Mouse (Mus musculus) MEL (cell line): ENCODE data around the gene Ralgapb. TPM values are rescaled to one million over a fixed set of nuclear protein-coding genes. Genes with fewer than 3 reads are reported as not detected.

Experiments
- DNase-seq: peaks from one replicate; pipeline ENCODE4 v3.0.0; 2011; ENCODE audit warnings: low read depth, low spot score
- H3K27ac ChIP-seq: 2 replicates; pipeline ENCODE4 v1.5.1; 2012; ENCODE audit warnings: low read depth, mild to moderate bottlenecking, control low read depth, low read length, moderate library complexity; ENCODE audit not compliant: control insufficient read depth
- H3K27me3 ChIP-seq, 2 experiments: fragments of 150-350 bp in 1 of 2; sonication (generic) in 1 of 2; 2 replicates each; pipeline ENCODE4 v1.6.1; 2012; ENCODE audit warnings: low read length in 2 of 2, mild to moderate bottlenecking in 2 of 2, improper control_type of control experiment in 1 of 2, moderate library complexity in 1 of 2; ENCODE audit not compliant: insufficient read depth in 2 of 2, control insufficient read depth in 1 of 2
- H3K36me3 ChIP-seq, 2 experiments: 2 replicates each; pipeline ENCODE4 v1.6.1; 2012 to 2014; ENCODE audit warnings: low read length in 2 of 2, improper control_type of control experiment in 1 of 2, inconsistent platforms in 1 of 2, mild to moderate bottlenecking in 1 of 2; ENCODE audit not compliant: insufficient read depth in 2 of 2, control insufficient read depth in 1 of 2
- H3K4me1 ChIP-seq, 2 experiments: fragments of 150-350 bp in 1 of 2; sonication (generic) in 1 of 2; 2 replicates each; pipeline ENCODE4 v1.6.1; 2012; ENCODE audit warnings: low read length in 2 of 2, improper control_type of control experiment in 1 of 2, mild to moderate bottlenecking in 1 of 2; ENCODE audit not compliant: insufficient read depth in 2 of 2, control insufficient read depth in 1 of 2
- H3K4me3 ChIP-seq, 2 experiments: fragments of 150-350 bp in 1 of 2; sonication (generic) in 1 of 2; 2 replicates each; pipeline ENCODE4 v1.5.1; 2012; ENCODE audit warnings: low read depth in 2 of 2, low read length in 2 of 2, mild to moderate bottlenecking in 2 of 2, moderate library complexity in 2 of 2, control low read depth in 1 of 2, improper control_type of control experiment in 1 of 2; ENCODE audit not compliant: control insufficient read depth in 1 of 2, insufficient read depth in 1 of 2
- H3K79me2 ChIP-seq: 2 replicates; pipeline ENCODE4 v1.6.1; 2012; ENCODE audit warnings: mild to moderate bottlenecking, low read length, moderate library complexity; ENCODE audit not compliant: control insufficient read depth, poor library complexity, insufficient read depth
- H3K9ac ChIP-seq: 2 replicates; pipeline ENCODE4 v1.6.1; 2012; ENCODE audit warnings: low read depth, mild to moderate bottlenecking, control low read depth, low read length, moderate library complexity; ENCODE audit not compliant: control insufficient read depth, poor library complexity, severe bottlenecking
- H3K9me3 ChIP-seq: fragments of 150-350 bp; sonication (generic); replicated peaks from 2 replicates; pipeline ENCODE4 v1.6.1; 2012; ENCODE audit warnings: mild to moderate bottlenecking, low read length, improper control_type of control experiment, moderate library complexity; ENCODE audit not compliant: insufficient read depth
- E2F4 ChIP-seq: IDR thresholded peaks from 2 replicates; pipeline ENCODE4 v1.6.1; 2011; ENCODE audit warnings: low read depth, low read length, improper control_type of control experiment, borderline replicate concordance
- ELF1 ChIP-seq: IDR thresholded peaks from 2 replicates; pipeline ENCODE4 v1.6.1; 2014; ENCODE audit warnings: low read depth, mild to moderate bottlenecking, inconsistent platforms, low read length, improper control_type of control experiment, moderate library complexity
- ETS1 ChIP-seq: IDR thresholded peaks from 2 replicates; pipeline ENCODE4 v1.6.1; 2012; ENCODE audit warnings: low read depth, mild to moderate bottlenecking, inconsistent platforms, low read length, improper control_type of control experiment, moderate library complexity
- GABPA ChIP-seq: IDR thresholded peaks from 2 replicates; pipeline ENCODE4 v1.6.1; 2012; ENCODE audit warnings: low read depth, mild to moderate bottlenecking, inconsistent platforms, low read length, improper control_type of control experiment, moderate library complexity
- HCFC1 ChIP-seq: IDR thresholded peaks from 2 replicates; pipeline ENCODE4 v1.6.1; 2012; ENCODE audit warnings: low read depth, mild to moderate bottlenecking, inconsistent platforms, low read length, improper control_type of control experiment, moderate library complexity
- KAT2A ChIP-seq: conservative IDR thresholded peaks from 2 replicates; pipeline ENCODE4 v1.6.1; 2012; ENCODE audit warnings: low read depth, low read length, improper control_type of control experiment, inconsistent platforms
- MAFK ChIP-seq: IDR thresholded peaks from 2 replicates; pipeline ENCODE4 v1.6.1; 2011; ENCODE audit warnings: low read depth, mild to moderate bottlenecking, low read length, improper control_type of control experiment, borderline replicate concordance
- MAX ChIP-seq: IDR thresholded peaks from 2 replicates; pipeline ENCODE4 v1.6.1; 2011; ENCODE audit warnings: low read length, improper control_type of control experiment
- MYB ChIP-seq: IDR thresholded peaks from 2 replicates; pipeline ENCODE4 v1.6.1; 2011; ENCODE audit warnings: mild to moderate bottlenecking, low read depth, low read length, improper control_type of control experiment
- MYC ChIP-seq: IDR thresholded peaks from 2 replicates; pipeline ENCODE4 v1.6.1; 2011; ENCODE audit warnings: low read depth, mild to moderate bottlenecking, low read length, improper control_type of control experiment, moderate library complexity
- RAD21 ChIP-seq: IDR thresholded peaks from 2 replicates; pipeline ENCODE4 v1.6.1; 2011; ENCODE audit warnings: mild to moderate bottlenecking, low read depth, low read length, improper control_type of control experiment
- SIN3A ChIP-seq: IDR thresholded peaks from 2 replicates; pipeline ENCODE4 v1.6.1; 2012; ENCODE audit warnings: low read length, improper control_type of control experiment, inconsistent platforms
- SMC3 ChIP-seq: IDR thresholded peaks from 2 replicates; pipeline ENCODE4 v1.6.1; 2011; ENCODE audit warnings: low read depth, low read length, improper control_type of control experiment
- TBP ChIP-seq: IDR thresholded peaks from 2 replicates; pipeline ENCODE4 v1.8.0; 2011; ENCODE audit warnings: low read depth, low read length, improper control_type of control experiment
- ZC3H11A ChIP-seq: IDR thresholded peaks from 2 replicates; pipeline ENCODE4 v1.6.1; 2012; ENCODE audit warnings: low read depth, mild to moderate bottlenecking, inconsistent platforms, low read length, improper control_type of control experiment
- ZKSCAN1 ChIP-seq: IDR thresholded peaks from 2 replicates; pipeline ENCODE4 v1.6.1; 2012; ENCODE audit warnings: low read depth, mild to moderate bottlenecking, inconsistent platforms, low read length, improper control_type of control experiment, moderate library complexity
- ZNF384 ChIP-seq: IDR thresholded peaks from 2 replicates; pipeline ENCODE4 v1.6.1; 2012; ENCODE audit warnings: low read depth, mild to moderate bottlenecking, inconsistent platforms, low read length, improper control_type of control experiment
- polyA plus RNA-seq, 2 experiments: library from polyadenylated mRNA; stranded (reverse) in 1 of 2; unstranded in 1 of 2; fragments of >175 nt in 1 of 2; fragments of >200 nt in 1 of 2; gene quantifications; 2 replicates each; pipeline versions ENCODE4 v1.2.1 to v1.2.4; 2012; ENCODE audit warnings: low replicate concordance in 2 of 2, low read depth in 1 of 2; ENCODE audit not compliant: insufficient read length in 2 of 2, insufficient read depth in 1 of 2, missing spikeins in 1 of 2
- total RNA-seq: library from RNA; depleted of rRNA; stranded (reverse); fragments of 300-350 nt; gene quantifications from 2 replicates; pipeline ENCODE4 v1.2.3, GENCODE M21; 2012

Ralgapb gene
- total and polyA plus RNA-seq, 3 experiments = 15.0 to 122 (median 20.7) TPM

DNA sequence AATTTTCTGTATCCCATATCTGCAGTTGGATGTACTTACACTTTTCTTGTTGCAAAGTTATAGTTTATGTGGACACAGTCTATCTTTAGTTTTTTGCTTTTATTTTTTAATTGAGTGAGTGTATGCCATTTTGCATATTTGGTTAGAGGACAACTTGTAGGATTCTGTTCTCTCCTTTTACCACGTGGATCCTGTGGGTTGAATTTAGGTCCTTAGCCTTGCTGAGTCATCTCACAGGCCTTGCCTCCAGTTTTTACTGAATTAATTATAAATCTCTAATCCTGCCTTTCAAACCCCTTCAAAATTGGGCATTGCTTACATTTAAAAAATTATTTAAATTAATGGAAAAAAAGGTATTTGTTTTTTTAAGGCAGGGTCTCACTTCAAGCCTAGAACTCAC, 6.2 kb downstream of the Ralgapb start:
- peaks cover 18 to 32% of the 10 kb centered on the region in 2 experiments for H3K4me1 ChIP-seq
- DNase-seq = peak; percentile 50
- no peaks in the 10 kb centered on the region for H3K9me3 ChIP-seq
- H3K27me3 ChIP-seq = no peaks in the 10 kb centered on the region
- H3K9ac ChIP-seq = no peak overlapping the region
- no peak overlapping the region for H3K27ac ChIP-seq
- peaks cover 1 to 50% of the 10 kb centered on the region in 2 experiments; a peak in 2 of 4 replicates for H3K36me3 ChIP-seq
- no peak overlapping the region for H3K4me3 ChIP-seq
- peaks cover 29% of the 10 kb centered on the region for H3K79me2 ChIP-seq
- TF ChIP-seq SIN3A (peak; percentile 14; the same call in 1 of the 2 replicates), MYC (peak; percentile 45; the same call in 1 of the 2 replicates), SMC3 (no peak)

DNA sequence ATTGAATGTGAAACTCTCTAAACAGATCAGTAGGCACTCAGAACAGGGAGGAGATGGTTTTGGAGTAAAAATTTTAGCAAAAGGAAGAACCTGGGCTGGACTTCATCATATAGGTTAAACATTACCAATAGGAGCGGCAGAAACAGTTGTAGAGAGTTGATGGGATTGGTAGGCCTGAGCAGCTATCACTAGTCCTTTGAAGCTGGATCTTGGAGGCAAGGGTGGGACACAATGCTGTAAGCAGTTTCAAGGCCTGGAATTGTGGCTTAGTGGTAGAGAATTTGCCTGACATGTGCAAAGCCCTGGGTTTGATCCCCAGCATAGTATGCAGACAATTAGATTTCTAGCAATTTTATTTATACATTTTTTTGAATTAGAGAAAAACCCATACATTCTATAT, 9.0 kb downstream of the Ralgapb start:
- no peak for DNase-seq
- no peak overlapping the region for H3K9ac ChIP-seq
- H3K36me3 ChIP-seq = peaks cover 1 to 25% of the 10 kb centered on the region in 2 experiments; a peak in 3 of 4 replicates
- H3K27ac ChIP-seq = no peak overlapping the region
- H3K4me1 ChIP-seq = peaks cover 4 to 25% of the 10 kb centered on the region in 2 experiments
- no peak for TF ChIP-seq KAT2A
- TF ChIP-seq TBP = no peak
- no peak for TF ChIP-seq RAD21
- TF ChIP-seq MAFK = no peak
- TF ChIP-seq ZC3H11A = no peak
- no peak for TF ChIP-seq ELF1
- TF ChIP-seq HCFC1 = no peak
- TF ChIP-seq ZKSCAN1 = no peak
- TF ChIP-seq MAX = no peak
- TF ChIP-seq MYC = no peak
- no peak for TF ChIP-seq ZNF384
- TF ChIP-seq E2F4 = no peak
- no peak for TF ChIP-seq ETS1
- no peak for TF ChIP-seq GABPA
- TF ChIP-seq MYB = no peak
- no peaks in the 10 kb centered on the region for H3K9me3 ChIP-seq
- H3K79me2 ChIP-seq = peaks cover 16% of the 10 kb centered on the region
- no peak overlapping the region for H3K4me3 ChIP-seq
- no peaks in the 10 kb centered on the region for H3K27me3 ChIP-seq
